11 mouse cellular contexts compared by ENCODE assay signal in genomic region chr7:118848796-118849195, GRCm38 (mm10). TPM values are rescaled to one million over a fixed set of nuclear protein-coding genes. Genes with fewer than 3 reads are reported as not detected.
DNase-seq lines count a peak whose midpoint lies in the region; ATAC-seq and TF ChIP-seq lines count a peak whose summit lies in the region.
"Had no signal": no experiment of that assay in that cellular context is flagged by ENCODE, and none has a peak within 500 bp of the region (broad histone marks: within the 10 kb centered on the region; RNA-seq: fewer than 3 reads in every experiment).

No protein-coding gene starts in this region.

- H3K27me3 ChIP-seq in heart, embryonic 13.5 days (replicated peaks) = no peaks in the 10 kb centered on the region
- H3K27me3 ChIP-seq in heart, adult 2 months (ENCODE audit: control insufficient read depth, insufficient read depth, low read length) = no peaks in the 10 kb centered on the region
- no peaks in the 10 kb centered on the region for H3K27me3 ChIP-seq in kidney, postnatal 0 days (ENCODE audit: insufficient read depth, low read length)
- no peaks in the 10 kb centered on the region for H3K27me3 ChIP-seq in stomach, embryonic 15.5 days (replicated peaks)
- H3K27me3 ChIP-seq: hindbrain, embryonic 12.5 days; liver, embryonic 15.5 days had no signal

- no peak for TF ChIP-seq EP300 in heart, adult 2 months (IDR thresholded peaks at IDR 0.05; ENCODE audit: insufficient read depth, low read depth, low read length)

- TF ChIP-seq CTCF in heart, adult 2 months (IDR thresholded peaks at IDR 0.05) = no peak
- no peak for TF ChIP-seq CTCF in kidney, postnatal 0 days (IDR thresholded peaks at IDR 0.05; ENCODE audit: low read depth)

- H3K4me1 ChIP-seq in heart, embryonic 13.5 days = peaks cover 49% of the 10 kb centered on the region
- peaks cover 10% of the 10 kb centered on the region for H3K4me1 ChIP-seq in heart, adult 2 months (ENCODE audit: control insufficient read depth, insufficient read depth, low read length)
- peaks cover 8% of the 10 kb centered on the region; the same call in 1 of the 2 replicates for H3K4me1 ChIP-seq in kidney, postnatal 0 days (replicated peaks; ENCODE audit: insufficient read depth, low read length)
- peaks cover 19% of the 10 kb centered on the region for H3K4me1 ChIP-seq in stomach, embryonic 15.5 days

- no peak overlapping the region for H3K4me3 ChIP-seq in heart, embryonic 13.5 days
- H3K4me3 ChIP-seq in heart, adult 2 months = no peak overlapping the region
- H3K4me3 ChIP-seq in kidney, postnatal 0 days (replicated peaks; ENCODE audit: low read depth, low read length) = no peak overlapping the region
- H3K4me3 ChIP-seq in stomach, embryonic 15.5 days (replicated peaks) = no peak overlapping the region
- H3K4me3 ChIP-seq: hindbrain, embryonic 12.5 days; liver, embryonic 15.5 days had no signal

- no peak for TF ChIP-seq POLR2A in heart, adult 2 months (IDR thresholded peaks at IDR 0.05; ENCODE audit: insufficient read depth, low read depth, low read length)

- WGBS in heart, embryonic 13.5 days = 32% methylated on average over 10 of the region's 10 CpGs
- 48% methylated on average over 10 of the region's 10 CpGs for WGBS in heart, adult 2 months
- 59% methylated on average over 10 of the region's 10 CpGs for WGBS in kidney, postnatal 0 days
- 60% methylated on average over 10 of the region's 10 CpGs for WGBS in stomach, embryonic 15.5 days

- ATAC-seq in heart, embryonic 13.5 days (ENCODE audit: extremely low read depth, insufficient number of reproducible peaks, low FRiP score, low TSS enrichment) = peak; percentile 48; the same call in 1 of the 2 replicates
- ATAC-seq in kidney, postnatal 0 days (replicated peaks; ENCODE audit: low FRiP score, low read depth) = peak; percentile 53; the same call in 1 of the 2 replicates
- peak; percentile 68 for ATAC-seq in stomach, embryonic 15.5 days (ENCODE audit: insufficient read depth, low FRiP score, low read depth)

- peaks cover 96% of the 10 kb centered on the region for H3K36me3 ChIP-seq in heart, embryonic 13.5 days
- H3K36me3 ChIP-seq in heart, adult 2 months (ENCODE audit: control insufficient read depth, insufficient read depth, low read length) = peaks cover 9% of the 10 kb centered on the region
- H3K36me3 ChIP-seq in kidney, postnatal 0 days (ENCODE audit: insufficient read depth, low read length) = peaks cover 68% of the 10 kb centered on the region
- H3K36me3 ChIP-seq in stomach, embryonic 15.5 days = peaks cover 65% of the 10 kb centered on the region

- 0 out of 2 replicates have a peak overlapping the region, but pooled peaks have one; percentile 12 for H3K9ac ChIP-seq in heart, embryonic 13.5 days
- H3K9ac ChIP-seq in heart, adult 2 months (ENCODE audit: low read depth, low read length) = no peak overlapping the region
- no peak overlapping the region for H3K9ac ChIP-seq in kidney, postnatal 0 days (ENCODE audit: low read depth, low read length)
- no peak overlapping the region for H3K9ac ChIP-seq in stomach, embryonic 15.5 days
- H3K9ac ChIP-seq: hindbrain, embryonic 12.5 days; liver, embryonic 15.5 days had no signal

- H3K9me3 ChIP-seq in heart, embryonic 13.5 days = no peaks in the 10 kb centered on the region
- H3K9me3 ChIP-seq in kidney, postnatal 0 days (replicated peaks; ENCODE audit: low read length) = no peaks in the 10 kb centered on the region
- no peaks in the 10 kb centered on the region for H3K9me3 ChIP-seq in stomach, embryonic 15.5 days
- H3K9me3 ChIP-seq: hindbrain, embryonic 12.5 days; liver, embryonic 15.5 days had no signal

- no peak overlapping the region for H3K4me2 ChIP-seq in heart, embryonic 13.5 days
- H3K4me2 ChIP-seq in kidney, postnatal 0 days (ENCODE audit: low read length) = no peak overlapping the region
- H3K4me2 ChIP-seq in stomach, embryonic 15.5 days = no peak overlapping the region
- H3K4me2 ChIP-seq: hindbrain, embryonic 12.5 days; liver, embryonic 15.5 days had no signal

- intact Hi-C loops in heart, adult 2 months (cut with DNase I) = no loop called here
- intact Hi-C loops in gastrocnemius, postnatal 36 days (cut with DNase I) = no loop called here

- no peak for DNase-seq in heart, adult 2 months
- DNase-seq in embryo, embryonic 11 days = peak; percentile 12
- peak; percentile 7 for DNase-seq in kidney, postnatal 0 days (ENCODE audit: low spot score)
- DNase-seq in natural killer cell, adult 2 months (ENCODE audit: low spot score in 2 of 2) = no peak
- no peak for DNase-seq in gastrocnemius, postnatal 36 days
- no peak for DNase-seq in layer of hippocampus, postnatal 14 days (ENCODE audit: low spot score in 2 of 2)
- DNase-seq: thymus, postnatal 25 days had no signal

- no peaks in the 10 kb centered on the region for H3K79me2 ChIP-seq in heart, adult 2 months (replicated peaks; ENCODE audit: control insufficient read depth, insufficient read depth, low read length)

- peak overlapping the region; percentile 86 for H3K27ac ChIP-seq in heart, embryonic 13.5 days (replicated peaks)
- H3K27ac ChIP-seq in heart, adult 2 months = no peak overlapping the region
- peak overlapping the region; percentile 62; the same call in 1 of the 2 replicates for H3K27ac ChIP-seq in kidney, postnatal 0 days
- H3K27ac ChIP-seq in stomach, embryonic 15.5 days = peak overlapping the region; percentile 57
- H3K27ac ChIP-seq: hindbrain, embryonic 12.5 days; liver, embryonic 15.5 days had no signal

RNA-seq across cellular contexts. Expression of gene Iqck, which starts 6.8 kb away (rescaled TPM):
- polyA plus RNA-seq in heart, embryonic 13.5 days (2015; fragmentation: Nextera tagmentation; extraction: Ambion mirVana) = 0.96 and 1.1 TPM in 2 replicates
- total RNA-seq in heart, adult 2 months (2021) = under 1 TPM; 0.29 to 0.32 TPM
- 0.70 and 0.88 TPM in 2 replicates for polyA plus RNA-seq in heart, adult 2 months (2012; rRNA removed)
- polyA plus RNA-seq in kidney, postnatal 0 days (2015; fragmentation: Nextera tagmentation; extraction: Ambion mirVana) = 2.5 and 2.9 TPM in 2 replicates
- polyA plus RNA-seq in stomach, embryonic 15.5 days (2015; fragmentation: Nextera tagmentation; extraction: Ambion mirVana) = 2.0 and 2.1 TPM in 2 replicates
- under 1 TPM in 1 of 2 experiments, not detected in 1; 0.52 TPM for total RNA-seq in gastrocnemius, postnatal 36 days (2021)
- 1 to 10 TPM; 3.6 to 3.7 TPM for total RNA-seq in layer of hippocampus, postnatal 14 days (2021)

RNA-seq across cellular contexts. Expression of gene Knop1, which starts 7.3 kb away (rescaled TPM):
- 55.0 and 68.3 TPM in 2 replicates for polyA plus RNA-seq in heart, embryonic 13.5 days (2015; fragmentation: Nextera tagmentation; extraction: Ambion mirVana)
- total RNA-seq in heart, adult 2 months (2021) = 10 to 100 TPM; 13.7 to 14.0 TPM
- polyA plus RNA-seq in heart, adult 2 months (2012; rRNA removed) = 5.3 and 9.8 TPM in 2 replicates
- polyA plus RNA-seq in kidney, postnatal 0 days (2015; fragmentation: Nextera tagmentation; extraction: Ambion mirVana) = 101 TPM in 2 replicates
- 88.7 and 91.4 TPM in 2 replicates for polyA plus RNA-seq in stomach, embryonic 15.5 days (2015; fragmentation: Nextera tagmentation; extraction: Ambion mirVana)
- total RNA-seq in gastrocnemius, postnatal 36 days (2021) = 10 to 100 TPM; 22.2 to 27.1 TPM
- total RNA-seq in layer of hippocampus, postnatal 14 days (2021) = 10 to 100 TPM; 33.2 to 38.0 TPM

Comparison
In these comparisons a context has a peak if more than half of its experiments do, and no peak if none do; other contexts are left out.
1. DNase-seq: peak in embryo, embryonic 11 days (single experiment) and kidney, postnatal 0 days (single experiment); none in heart, adult 2 months (0 of 2), natural killer cell, adult 2 months (0 of 2), gastrocnemius, postnatal 36 days (0 of 2) and layer of hippocampus, postnatal 14 days (0 of 2).
2. Peak in every context shown above with its lines, with median percentiles within 50 percentile points of each other: ATAC-seq.